Mouse (Mus musculus): ENCODE measurements around the gene Gm19935. TPM values are rescaled to one million over a fixed set of nuclear protein-coding genes. Genes with fewer than 3 reads are reported as not detected.

Gene Gm19935
- polyA plus RNA-seq, 1 experiment from 2014 or later: 0.35 TPM

- no peak overlapping the region for H3K9ac ChIP-seq (ENCODE audit: low read length)
- no peak overlapping the region for H3K4me2 ChIP-seq (replicated peaks; ENCODE audit: low read depth)
- H3K27me3 ChIP-seq (ENCODE audit: control insufficient read depth, insufficient read depth, low read length): no peaks in the 10 kb centered on the region
- ATAC-seq (ENCODE audit: low FRiP score, low TSS enrichment) (no peak; the same call in 1 of the 2 replicates), DNase-seq (ENCODE audit: low spot score) (peak; percentile 78)
- H3K27ac ChIP-seq (replicated peaks): no peak overlapping the region
- peak; percentile 92 for TF ChIP-seq CTCF (IDR thresholded peaks at IDR 0.05; ENCODE audit: low read depth)
- TF ChIP-seq EP300 (optimal IDR thresholded peaks at IDR 0.05): no peak
- WGBS: under 1% methylated on average over 3 of the region's 3 CpGs
- H3K36me3 ChIP-seq (ENCODE audit: control insufficient read depth, insufficient read depth, low read length): no peaks in the 10 kb centered on the region
- H3K4me3 ChIP-seq (ENCODE audit: low read depth, low read length): no peak overlapping the region
- H3K4me1 ChIP-seq (replicated peaks; ENCODE audit: control insufficient read depth, insufficient read depth): no peaks in the 10 kb centered on the region
- H3K9me3 ChIP-seq (ENCODE audit: control insufficient read depth, low read length): no peaks in the 10 kb centered on the region
Observed at GRCm38 (mm10) chr8:90793710-90794109, 23.5 kb downstream of the Gm19935 start.

- no peak overlapping the region for H3K9ac ChIP-seq (ENCODE audit: low read length)
- no peak overlapping the region for H3K4me3 ChIP-seq (ENCODE audit: low read depth, low read length)
- TF ChIP-seq CTCF (IDR thresholded peaks at IDR 0.05; ENCODE audit: low read depth): no peak
- no peak for TF ChIP-seq EP300 (optimal IDR thresholded peaks at IDR 0.05)
- WGBS: 85% methylated on average over 1 of the region's 1 CpGs
- no peaks in the 10 kb centered on the region for H3K36me3 ChIP-seq (ENCODE audit: control insufficient read depth, insufficient read depth, low read length)
- H3K9me3 ChIP-seq (ENCODE audit: control insufficient read depth, low read length): no peaks in the 10 kb centered on the region
- DNase-seq (ENCODE audit: low spot score): no peak
- H3K4me1 ChIP-seq (replicated peaks; ENCODE audit: control insufficient read depth, insufficient read depth): no peaks in the 10 kb centered on the region
- no peak for ATAC-seq (ENCODE audit: low FRiP score, low TSS enrichment)
- H3K4me2 ChIP-seq (replicated peaks; ENCODE audit: low read depth): no peak overlapping the region
- H3K27me3 ChIP-seq (ENCODE audit: control insufficient read depth, insufficient read depth, low read length): no peaks in the 10 kb centered on the region
- no peak overlapping the region for H3K27ac ChIP-seq (replicated peaks)
Observed at GRCm38 (mm10) chr8:90791616-90792015, 25.6 kb downstream of the Gm19935 start.

GRCm38 (mm10) chr8:90769791-90770190 is 47.4 kb downstream of the Gm19935 start:
- H3K27ac ChIP-seq (replicated peaks): no peak overlapping the region
- no peak for DNase-seq (ENCODE audit: low spot score)

More at GRCm38 (mm10) chr8:90769791-90770190, 47.4 kb downstream of the Gm19935 start:
- no peak overlapping the region for H3K9ac ChIP-seq (ENCODE audit: low read length)
- no peak for ATAC-seq (ENCODE audit: low FRiP score, low TSS enrichment)
- TF ChIP-seq CTCF (IDR thresholded peaks at IDR 0.05; ENCODE audit: low read depth) (no peak), EP300 (optimal IDR thresholded peaks at IDR 0.05) (no peak)
- no peak overlapping the region for H3K4me3 ChIP-seq (ENCODE audit: low read depth, low read length)
- H3K36me3 ChIP-seq (ENCODE audit: control insufficient read depth, insufficient read depth, low read length): no peaks in the 10 kb centered on the region
- H3K4me1 ChIP-seq (replicated peaks; ENCODE audit: control insufficient read depth, insufficient read depth): no peaks in the 10 kb centered on the region
- no peaks in the 10 kb centered on the region for H3K9me3 ChIP-seq (ENCODE audit: control insufficient read depth, low read length)
- no peaks in the 10 kb centered on the region for H3K27me3 ChIP-seq (ENCODE audit: control insufficient read depth, insufficient read depth, low read length)
- no peak overlapping the region for H3K4me2 ChIP-seq (replicated peaks; ENCODE audit: low read depth)
- WGBS: 76% methylated on average over 5 of the region's 5 CpGs

Small RNAs within 50 kb of the gene (microRNA-seq; reads per million reads assigned to microRNA genes)
- not detected for gene Gm44382

Other genes starting within 250 kb of the Gm19935 start
- gene Chd9, start 11.0 kb upstream of the Gm19935 start, polyA plus RNA-seq (2015; fragmentation: Nextera tagmentation; extraction: Ambion mirVana): 125 and 131 TPM in 2 replicates